Mouse (Mus musculus) lung, embryonic 16.5 days (tissue): ENCODE results near the gene Ddi1. TPM values are rescaled to one million over a fixed set of nuclear protein-coding genes. Genes with fewer than 3 reads are reported as not detected.

ENCODE experiments used
- ATAC-seq: fragments of 200-750 bp; cut with Nextera tagmentation; 2 replicates; pipeline ENCODE4 v1.8.0; 2017; ENCODE audit warnings: low read depth, mild to moderate bottlenecking, moderate library complexity
- H3K27ac ChIP-seq: fragments of 300-500 bp; sonication (generic); 2 replicates; pipeline ENCODE4 v1.5.1; 2014; ENCODE audit warnings: mild to moderate bottlenecking, control low read depth, low read length
- H3K27me3 ChIP-seq: fragments of 300-500 bp; sonication (generic); 2 replicates; pipeline ENCODE4 v1.6.1; 2014; ENCODE audit warnings: low read depth, low read length, mixed read lengths; ENCODE audit not compliant: control insufficient read depth, insufficient read depth
- H3K36me3 ChIP-seq: fragments of 300-500 bp; sonication (generic); 2 replicates; pipeline ENCODE4 v1.6.1; 2014; ENCODE audit warnings: low read length; ENCODE audit not compliant: control insufficient read depth, insufficient read depth
- H3K4me1 ChIP-seq: fragments of 300-500 bp; sonication (generic); replicated peaks from 2 replicates; pipeline ENCODE4 v1.6.1; 2014; ENCODE audit warnings: low read length, mixed read lengths; ENCODE audit not compliant: control insufficient read depth, insufficient read depth
- H3K4me2 ChIP-seq: fragments of 300-500 bp; sonication (generic); 2 replicates; pipeline ENCODE4 v1.6.1; 2014; ENCODE audit warnings: low read depth, low read length, control low read depth
- H3K4me3 ChIP-seq: fragments of 300-500 bp; sonication (generic); 2 replicates; pipeline ENCODE4 v1.5.1; 2014; ENCODE audit warnings: mild to moderate bottlenecking, low read length, control low read depth
- H3K9ac ChIP-seq: fragments of 300-500 bp; sonication (generic); 2 replicates; pipeline ENCODE4 v1.6.1; 2014; ENCODE audit warnings: low read length, control low read depth
- H3K9me3 ChIP-seq: fragments of 300-500 bp; sonication (generic); 2 replicates; pipeline ENCODE4 v1.6.1; 2016; ENCODE audit warnings: low read length; ENCODE audit not compliant: control insufficient read depth
- WGBS: fragments of 180-500 bp; shearing (Covaris S2); extraction: QIAGEN DNeasy Blood & Tissue Kit; methylation state at CpG from one replicate; pipeline ENCODE4 v1.1.7; 2014; 5-methylcytosine and 5-hydroxymethylcytosine counted together
- polyA plus RNA-seq: library from polyadenylated mRNA; unstranded; fragments of >200 nt; fragmentation: Nextera tagmentation; extraction: Ambion mirVana; gene quantifications from 2 replicates; pipeline ENCODE4 v1.2.1, GENCODE M21; 2015

Ddi1 gene
- polyA plus RNA-seq, result 0.06 TPM in 2 replicates

- Histone ChIP-seq H3K4me2 (no peak within 1 kb of the TSS), H3K4me3 (no peak within 1 kb of the TSS), H3K9ac (no peak within 1 kb of the TSS), H3K27ac (no peak within 1 kb of the TSS), H3K4me1 (no peaks in the 10 kb centered on the region), H3K36me3 (no peaks in the 10 kb centered on the region), H3K9me3 (no peaks in the 10 kb centered on the region), H3K27me3 (no peaks in the 10 kb centered on the region)
- 62% methylated on average over 1 of the region's 1 CpGs for WGBS
- ATAC-seq, result no peak
These were observed at the start of gene Ddi1 for GRCm38 (mm10) chr9:6269796-6270280. Gene Ddi1, minus strand, starts transcription at chr9:6269846.

GRCm38 (mm10) chr9:6317114-6317513, 47.5 kb upstream of the Ddi1 start:
- Histone ChIP-seq H3K9ac (no peak overlapping the region), H3K27me3 (no peaks in the 10 kb centered on the region), H3K27ac (no peak overlapping the region), H3K36me3 (no peaks in the 10 kb centered on the region), H3K4me2 (no peak overlapping the region), H3K9me3 (no peaks in the 10 kb centered on the region), H3K4me3 (no peak overlapping the region), H3K4me1 (no peaks in the 10 kb centered on the region)
- ATAC-seq, result no peak
- WGBS, result 64% methylated on average over 1 of the region's 1 CpGs

DNA sequence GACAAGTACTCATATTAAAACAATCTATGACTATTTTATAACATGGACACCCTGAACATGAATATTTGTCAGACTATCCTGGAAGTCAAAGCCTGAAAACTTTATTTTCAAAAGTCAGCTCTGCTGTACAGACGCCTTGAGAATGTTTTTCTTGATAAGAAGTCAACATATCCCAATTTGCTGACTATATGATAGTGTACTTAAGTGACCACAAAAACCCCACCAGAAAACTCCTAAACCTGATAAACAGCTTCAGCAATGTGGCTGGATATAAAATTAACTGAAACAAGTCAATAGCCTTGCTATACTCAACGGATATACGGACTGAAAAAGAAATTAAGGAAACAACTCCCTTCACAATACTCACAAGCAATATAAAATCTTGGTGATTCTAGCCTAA, 36.2 kb upstream of the Ddi1 start:
- WGBS, result 81% methylated on average over 3 of the region's 3 CpGs
- H3K4me3 ChIP-seq, result no peak overlapping the region
- no peaks in the 10 kb centered on the region for H3K9me3 ChIP-seq
- no peaks in the 10 kb centered on the region for H3K36me3 ChIP-seq
- H3K27me3 ChIP-seq, result no peaks in the 10 kb centered on the region
- H3K27ac ChIP-seq, result no peak overlapping the region
- H3K4me1 ChIP-seq, result no peaks in the 10 kb centered on the region
- no peak overlapping the region for H3K4me2 ChIP-seq
- H3K9ac ChIP-seq, result no peak overlapping the region
- ATAC-seq, result no peak

GRCm38 (mm10) chr9:6304590-6304989, 34.9 kb upstream of the Ddi1 start:
- Histone ChIP-seq H3K9ac (no peak overlapping the region), H3K27me3 (no peaks in the 10 kb centered on the region), H3K36me3 (no peaks in the 10 kb centered on the region), H3K4me3 (no peak overlapping the region), H3K4me1 (no peaks in the 10 kb centered on the region), H3K27ac (no peak overlapping the region), H3K9me3 (no peaks in the 10 kb centered on the region), H3K4me2 (no peak overlapping the region)
- WGBS, result 78% methylated on average over 3 of the region's 3 CpGs
- no peak for ATAC-seq

DNA sequence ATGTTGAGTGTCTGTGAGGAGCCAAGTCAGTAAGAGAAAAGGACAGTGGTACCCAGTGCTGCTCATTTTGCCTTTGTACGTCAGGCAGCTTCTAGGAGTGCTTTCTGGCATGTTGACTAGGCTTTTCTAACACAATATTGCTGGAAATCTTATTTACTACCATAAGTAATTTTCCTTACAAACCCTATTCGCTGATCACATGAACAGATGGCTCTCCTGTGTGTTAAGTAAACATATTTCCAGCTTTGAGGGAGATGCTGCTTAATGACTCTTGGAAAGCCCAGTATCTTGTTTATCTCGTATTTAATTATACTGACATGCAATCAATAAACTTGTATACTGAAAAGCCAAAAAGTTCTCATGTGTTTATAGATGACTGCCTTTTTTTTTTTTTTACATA, 32.4 kb upstream of the Ddi1 start:
- H3K36me3 ChIP-seq, result no peaks in the 10 kb centered on the region
- no peak overlapping the region for H3K27ac ChIP-seq
- no peak overlapping the region for H3K4me2 ChIP-seq
- H3K4me1 ChIP-seq, result no peaks in the 10 kb centered on the region
- H3K9ac ChIP-seq, result no peak overlapping the region
- WGBS, result 66% methylated on average over 3 of the region's 3 CpGs
- no peak for ATAC-seq
- no peaks in the 10 kb centered on the region for H3K9me3 ChIP-seq
- no peak overlapping the region for H3K4me3 ChIP-seq
- no peaks in the 10 kb centered on the region for H3K27me3 ChIP-seq

DNA sequence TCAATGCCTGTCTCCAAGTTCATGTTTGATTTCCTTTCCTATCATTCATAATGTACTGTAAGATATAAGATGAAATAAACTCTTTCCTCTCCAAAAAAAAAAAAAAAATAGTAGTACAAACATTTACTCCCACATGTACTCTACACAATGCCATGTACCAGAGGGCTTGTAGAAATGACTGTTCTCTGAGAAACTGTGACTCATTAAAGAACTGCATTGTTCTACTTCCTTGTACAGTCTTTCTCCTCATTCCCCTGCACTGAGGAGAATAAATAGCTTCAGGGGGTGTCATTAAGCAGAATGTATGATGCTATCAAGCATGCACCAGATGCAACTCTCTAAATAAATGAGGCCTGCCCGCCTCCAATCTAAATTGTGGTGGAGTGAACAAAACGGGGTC, 28.9 kb upstream of the Ddi1 start:
- no peak for ATAC-seq
- no peaks in the 10 kb centered on the region for H3K27me3 ChIP-seq
- no peak overlapping the region for H3K9ac ChIP-seq
- H3K4me2 ChIP-seq, result no peak overlapping the region
- no peak overlapping the region for H3K4me3 ChIP-seq
- no peaks in the 10 kb centered on the region for H3K9me3 ChIP-seq
- no peaks in the 10 kb centered on the region for H3K4me1 ChIP-seq
- no peaks in the 10 kb centered on the region for H3K36me3 ChIP-seq
- WGBS, result 82% methylated on average over 2 of the region's 2 CpGs
- H3K27ac ChIP-seq, result no peak overlapping the region

DNA sequence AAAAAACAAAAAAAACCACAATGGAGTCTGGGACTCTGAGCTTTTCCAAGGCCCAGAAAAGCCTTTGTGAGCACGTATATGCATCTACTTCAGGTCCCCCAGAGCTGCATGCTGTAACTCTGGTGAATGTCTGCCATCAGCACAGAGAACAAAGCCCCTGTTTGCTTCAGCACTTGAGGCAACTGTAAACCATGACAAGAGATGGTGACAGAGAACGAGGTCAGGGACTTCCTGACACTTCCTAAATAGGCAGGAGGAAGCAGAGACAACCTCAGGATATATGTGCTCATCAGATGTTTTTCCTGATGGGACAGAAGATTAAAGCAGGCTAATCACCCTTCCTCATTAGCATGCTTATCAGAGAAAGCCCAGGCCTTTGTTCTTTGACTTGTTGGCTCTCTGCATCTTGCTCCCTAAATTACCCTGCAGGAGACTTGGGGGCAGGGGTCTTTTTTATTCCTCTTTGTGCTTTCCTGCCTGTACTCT, 19.6 kb upstream of the Ddi1 start:
- Histone ChIP-seq H3K27ac (no peak overlapping the region), H3K9me3 (no peaks in the 10 kb centered on the region), H3K4me1 (no peaks in the 10 kb centered on the region), H3K9ac (no peak overlapping the region), H3K27me3 (no peaks in the 10 kb centered on the region), H3K4me2 (no peak overlapping the region), H3K36me3 (no peaks in the 10 kb centered on the region), H3K4me3 (no peak overlapping the region)
- 3% methylated on average over 2 of the region's 2 CpGs for WGBS
- ATAC-seq, result peak; percentile 45; the same call in 1 of the 2 replicates

DNA sequence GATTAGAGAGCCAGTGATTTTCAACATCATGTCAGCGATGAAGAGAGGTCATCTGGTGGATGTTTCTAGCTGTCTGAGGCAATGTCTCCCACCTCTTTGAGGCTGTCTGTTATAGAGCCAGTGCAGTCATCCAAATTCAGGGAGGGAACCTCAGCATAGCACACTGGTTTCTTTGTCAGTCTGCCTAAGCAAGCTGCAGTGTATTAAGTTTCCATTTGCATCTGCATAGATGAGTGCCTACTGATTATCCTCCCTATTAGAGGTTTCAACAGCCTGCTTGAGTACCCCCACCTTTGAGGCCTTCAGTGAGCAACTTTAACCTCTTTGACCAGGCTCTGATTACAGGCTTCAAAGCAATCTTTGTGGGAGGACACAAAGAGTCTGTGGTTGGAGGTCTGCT, 17.1 kb upstream of the Ddi1 start:
- H3K27ac ChIP-seq, result no peak overlapping the region
- H3K27me3 ChIP-seq, result no peaks in the 10 kb centered on the region
- H3K4me2 ChIP-seq, result no peak overlapping the region
- no peak for ATAC-seq
- H3K4me3 ChIP-seq, result no peak overlapping the region
- no peaks in the 10 kb centered on the region for H3K36me3 ChIP-seq
- no peak overlapping the region for H3K9ac ChIP-seq
- H3K4me1 ChIP-seq, result no peaks in the 10 kb centered on the region
- no peaks in the 10 kb centered on the region for H3K9me3 ChIP-seq
- WGBS, result 73% methylated on average over 1 of the region's 1 CpGs

DNA sequence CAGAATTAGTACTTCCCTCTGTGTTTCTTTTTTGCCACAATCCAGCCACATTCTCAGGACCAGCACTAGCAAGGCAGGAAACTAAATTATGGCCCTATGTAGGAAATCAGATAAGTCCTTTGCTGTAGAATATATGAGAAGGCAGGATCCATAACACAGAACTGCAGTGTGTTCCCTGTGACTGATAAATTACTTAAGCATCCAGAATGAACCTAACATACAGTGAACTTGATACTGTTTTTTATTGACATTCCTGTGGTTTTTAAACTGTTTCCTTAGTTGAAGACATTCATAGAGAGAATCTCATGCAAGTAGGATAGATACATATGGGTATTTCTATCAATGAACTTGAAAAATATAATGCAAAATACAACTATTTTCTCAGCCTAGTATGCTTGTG, 7.9 kb upstream of the Ddi1 start:
- Histone ChIP-seq H3K4me2 (no peak overlapping the region), H3K4me3 (no peak overlapping the region), H3K27me3 (no peaks in the 10 kb centered on the region), H3K9ac (no peak overlapping the region), H3K36me3 (no peaks in the 10 kb centered on the region), H3K4me1 (no peaks in the 10 kb centered on the region), H3K9me3 (no peaks in the 10 kb centered on the region), H3K27ac (no peak overlapping the region)
- ATAC-seq, result no peak

- WGBS, result 58% methylated on average over 1 of the region's 1 CpGs
- no peak overlapping the region for H3K4me2 ChIP-seq
- H3K4me3 ChIP-seq, result no peak overlapping the region
- ATAC-seq, result no peak
- H3K4me1 ChIP-seq, result no peaks in the 10 kb centered on the region
- no peaks in the 10 kb centered on the region for H3K27me3 ChIP-seq
- H3K27ac ChIP-seq, result no peak overlapping the region
- no peaks in the 10 kb centered on the region for H3K36me3 ChIP-seq
- H3K9me3 ChIP-seq, result no peaks in the 10 kb centered on the region
- H3K9ac ChIP-seq, result no peak overlapping the region
These were observed 6.7 kb upstream of the Ddi1 start for GRCm38 (mm10) chr9:6276395-6276794.
